Mouse (Mus musculus) kidney, embryonic 15.5 days (tissue): Measurements from ENCODE around the gene Rhbdl1. TPM values are rescaled to one million over a fixed set of nuclear protein-coding genes. Genes with fewer than 3 reads are reported as not detected.

Experiments
- ATAC-seq: fragments of 200-750 bp; cut with Nextera tagmentation; replicated peaks from 2 replicates; pipeline ENCODE4 v1.8.0; 2017; ENCODE audit warnings: moderate TSS enrichment; ENCODE audit not compliant: low FRiP score
- H3K27ac ChIP-seq: fragments of 300-500 bp; sonication (generic); 2 replicates; pipeline ENCODE4 v1.5.1; 2015; ENCODE audit warnings: mild to moderate bottlenecking, inconsistent platforms
- H3K27me3 ChIP-seq: fragments of 300-500 bp; sonication (generic); 2 replicates; pipeline ENCODE4 v1.6.1; 2015; ENCODE audit warnings: inconsistent platforms
- H3K36me3 ChIP-seq: fragments of 300-500 bp; sonication (generic); 2 replicates; pipeline ENCODE4 v1.6.1; 2015; ENCODE audit warnings: inconsistent platforms
- H3K4me1 ChIP-seq: fragments of 300-500 bp; sonication (generic); 2 replicates; pipeline ENCODE4 v1.6.1; 2015; ENCODE audit warnings: inconsistent platforms
- H3K4me2 ChIP-seq: fragments of 300-500 bp; sonication (generic); 2 replicates; pipeline ENCODE4 v1.6.1; 2015; ENCODE audit warnings: moderate library complexity, mild to moderate bottlenecking, inconsistent platforms
- H3K4me3 ChIP-seq: fragments of 300-500 bp; sonication (generic); replicated peaks from 2 replicates; pipeline ENCODE4 v1.5.1; 2015; ENCODE audit warnings: mild to moderate bottlenecking, inconsistent platforms
- H3K9ac ChIP-seq: fragments of 300-500 bp; sonication (generic); 2 replicates; pipeline ENCODE4 v1.6.1; 2015; ENCODE audit warnings: mild to moderate bottlenecking, inconsistent platforms
- H3K9me3 ChIP-seq: fragments of 300-500 bp; sonication (generic); replicated peaks from 2 replicates; pipeline ENCODE4 v1.6.1; 2016; ENCODE audit warnings: inconsistent platforms
- WGBS: fragments of 180-500 bp; shearing (Covaris S2); methylation state at CpG from one replicate; pipeline ENCODE4 v1.1.7; 2015; ENCODE audit warnings: mixed read lengths; 5-methylcytosine and 5-hydroxymethylcytosine counted together
- polyA plus RNA-seq: library from polyadenylated mRNA; unstranded; fragments of >200 nt; fragmentation: Nextera tagmentation; extraction: Ambion mirVana; gene quantifications from 2 replicates; pipeline ENCODE4 v1.2.1, GENCODE M21; 2015

The Rhbdl1 gene
- polyA plus RNA-seq, 1 experiment from 2014 or later = 3.8 TPM

DNA sequence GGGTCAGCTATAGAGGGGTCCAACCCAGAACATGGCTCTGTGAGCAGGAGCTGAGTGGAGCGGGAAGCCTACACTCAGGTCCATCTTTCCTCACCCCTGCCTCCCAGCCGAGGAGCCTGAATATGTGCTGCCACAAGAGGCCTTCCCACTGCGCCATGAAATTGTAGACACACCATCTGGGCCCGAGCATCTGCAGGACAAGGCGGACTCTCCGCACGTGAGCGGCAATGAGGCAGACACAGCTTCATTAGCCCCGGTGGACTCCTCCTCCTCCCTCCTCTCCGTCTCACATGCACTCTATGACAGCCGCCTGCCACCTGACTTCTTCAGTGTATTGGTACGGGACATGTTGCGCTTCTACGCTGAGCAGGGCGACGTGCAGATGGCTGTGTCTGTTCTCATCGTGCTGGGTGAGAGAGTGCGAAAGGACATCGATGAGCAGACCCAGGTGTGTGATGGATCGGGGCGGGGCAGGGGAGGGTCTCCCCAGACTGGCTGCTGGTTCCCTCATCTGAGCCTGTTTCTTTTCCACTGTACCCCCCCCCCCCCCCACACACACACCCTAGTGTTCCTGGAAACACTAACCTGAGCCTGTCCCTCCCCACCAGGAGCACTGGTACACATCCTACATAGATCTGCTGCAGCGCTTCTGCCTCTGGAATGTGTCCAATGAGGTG lies 9.4 kb downstream of the Rhbdl1 start:
- Histone ChIP-seq H3K36me3 (peaks cover 50% of the 10 kb centered on the region), H3K27me3 (0 out of 2 replicates have a peak, but pooled peaks cover under 1% of the 10 kb centered on the region), H3K9ac (no peak overlapping the region), H3K27ac (peak overlapping the region; percentile 95; the same call in 1 of the 2 replicates), H3K4me2 (peak overlapping the region; percentile 95), H3K4me1 (peaks cover 69% of the 10 kb centered on the region), H3K4me3 (no peak overlapping the region), H3K9me3 (no peaks in the 10 kb centered on the region)
- ATAC-seq = no peak
- WGBS = 90% methylated on average over 22 of the region's 22 CpGs

DNA sequence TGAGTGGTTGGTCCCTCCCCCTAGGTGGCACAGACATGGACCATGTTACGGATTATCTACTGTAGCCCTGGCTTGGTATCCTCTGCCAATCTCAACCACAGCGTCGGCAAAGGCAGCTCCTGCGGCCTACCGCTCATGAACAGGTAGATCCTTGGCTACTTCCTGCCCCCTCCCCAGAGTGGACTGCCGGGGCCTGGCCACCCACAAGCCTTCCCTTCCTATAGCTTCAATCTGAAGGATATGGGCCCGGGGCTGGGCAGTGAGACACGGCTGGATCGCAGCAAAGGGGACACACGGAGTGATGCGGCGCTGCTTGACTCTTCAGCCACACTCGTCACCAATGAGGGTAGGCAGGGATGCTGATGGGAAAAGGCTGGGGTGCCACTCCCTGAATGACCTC lies 10.1 kb downstream of the Rhbdl1 start:
- Histone ChIP-seq H3K9ac (no peak overlapping the region), H3K36me3 (peaks cover 50% of the 10 kb centered on the region), H3K4me3 (no peak overlapping the region), H3K4me2 (no peak overlapping the region), H3K27me3 (peaks cover 7% of the 10 kb centered on the region), H3K27ac (no peak overlapping the region), H3K9me3 (no peaks in the 10 kb centered on the region), H3K4me1 (peaks cover 67% of the 10 kb centered on the region)
- no peak for ATAC-seq
- WGBS = 92% methylated on average over 13 of the region's 13 CpGs

DNA sequence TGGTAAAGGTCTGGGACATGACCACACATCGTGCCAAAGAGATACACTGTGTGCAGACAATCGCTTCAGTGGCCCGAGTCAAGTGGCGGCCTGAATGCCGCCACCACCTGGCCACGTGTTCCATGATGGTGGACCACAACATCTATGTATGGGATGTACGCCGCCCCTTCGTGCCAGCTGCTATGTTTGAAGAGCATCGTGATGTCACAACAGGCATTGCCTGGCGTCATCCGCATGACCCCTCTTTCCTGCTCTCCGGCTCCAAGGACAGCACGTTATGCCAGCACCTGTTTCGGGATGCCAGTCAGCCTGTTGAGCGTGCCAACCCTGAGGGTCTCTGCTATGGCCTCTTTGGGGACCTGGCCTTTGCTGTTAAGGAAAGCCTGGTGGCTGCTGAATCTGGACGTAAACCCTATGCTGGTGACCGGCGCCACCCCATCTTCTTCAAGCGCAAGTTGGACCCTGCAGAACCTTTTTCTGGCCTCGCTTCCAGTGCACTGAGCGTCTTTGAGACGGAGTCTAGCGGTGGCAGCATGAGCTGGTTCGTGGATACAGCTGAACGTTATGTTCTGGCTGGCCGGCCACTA lies 11.0 kb downstream of the Rhbdl1 start:
- 93% methylated on average over 27 of the region's 27 CpGs for WGBS
- Histone ChIP-seq H3K4me1 (peaks cover 57% of the 10 kb centered on the region), H3K4me3 (no peak overlapping the region), H3K4me2 (no peak overlapping the region), H3K9ac (no peak overlapping the region), H3K36me3 (peaks cover 41% of the 10 kb centered on the region), H3K9me3 (no peaks in the 10 kb centered on the region), H3K27me3 (peaks cover 16% of the 10 kb centered on the region), H3K27ac (no peak overlapping the region)
- no peak for ATAC-seq

DNA sequence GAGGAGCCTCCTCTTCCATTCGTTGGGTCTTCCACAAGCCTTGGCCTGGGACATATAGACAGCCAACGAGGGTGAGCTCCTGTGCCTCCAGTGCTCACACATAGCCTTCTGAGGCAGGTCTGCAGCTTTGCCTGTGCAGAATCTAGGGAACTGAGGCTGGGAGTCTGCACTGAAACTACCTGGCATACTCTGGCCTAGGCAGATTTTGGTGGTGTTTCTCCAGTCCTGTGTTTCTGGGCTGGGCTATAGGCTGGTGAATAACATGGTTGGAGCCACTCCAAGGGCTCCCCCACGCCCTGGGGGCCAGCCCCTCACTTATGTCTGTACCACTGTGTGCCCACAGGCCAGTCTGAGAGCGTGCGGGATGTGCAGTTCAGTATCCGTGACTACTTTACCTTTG lies 11.8 kb downstream of the Rhbdl1 start:
- no peak overlapping the region for H3K9ac ChIP-seq
- peaks cover 50% of the 10 kb centered on the region for H3K4me1 ChIP-seq
- no peak overlapping the region for H3K27ac ChIP-seq
- peaks cover 34% of the 10 kb centered on the region for H3K36me3 ChIP-seq
- H3K4me2 ChIP-seq = peak overlapping the region; percentile 95
- no peaks in the 10 kb centered on the region for H3K9me3 ChIP-seq
- peaks cover 24% of the 10 kb centered on the region for H3K27me3 ChIP-seq
- no peak overlapping the region for H3K4me3 ChIP-seq
- WGBS = 92% methylated on average over 6 of the region's 6 CpGs
- ATAC-seq = no peak

DNA sequence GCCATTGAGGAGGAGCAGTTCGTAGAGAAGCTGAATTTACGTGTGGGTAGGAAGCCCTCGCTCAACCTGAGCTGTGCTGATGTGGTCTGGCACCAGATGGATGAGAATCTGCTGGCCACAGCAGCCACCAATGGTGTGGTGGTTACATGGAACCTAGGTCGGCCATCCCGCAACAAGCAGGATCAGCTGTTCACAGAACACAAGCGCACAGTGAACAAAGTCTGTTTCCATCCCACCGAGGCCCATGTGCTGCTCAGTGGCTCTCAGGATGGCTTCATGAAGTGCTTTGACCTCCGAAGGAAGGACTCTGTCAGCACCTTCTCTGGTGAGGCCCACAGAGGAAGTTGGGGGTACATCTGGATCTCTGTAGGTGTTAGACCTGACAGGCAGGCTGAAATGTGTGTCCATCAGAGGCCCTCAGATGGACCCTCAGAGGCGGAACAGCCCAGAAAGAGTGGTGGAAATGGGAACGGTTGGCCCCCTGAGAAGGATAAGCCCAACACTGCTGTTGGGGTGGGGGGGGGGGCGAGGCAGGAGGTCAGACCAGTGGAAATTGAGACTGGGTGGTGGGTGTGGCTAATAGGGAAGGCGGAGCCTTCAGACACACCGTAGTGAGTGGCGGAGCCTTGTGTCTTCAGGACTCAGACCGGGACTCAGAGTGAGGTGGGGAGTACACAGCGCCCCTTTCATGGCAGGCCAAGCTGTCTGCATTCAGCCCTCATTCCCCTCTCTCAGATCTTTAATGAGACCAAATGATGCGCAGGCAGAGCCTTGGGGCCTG lies 12.5 kb downstream of the Rhbdl1 start:
- peak overlapping the region; percentile 95 for H3K4me2 ChIP-seq
- peaks cover 44% of the 10 kb centered on the region for H3K4me1 ChIP-seq
- H3K27ac ChIP-seq = no peak overlapping the region
- H3K36me3 ChIP-seq = peaks cover 28% of the 10 kb centered on the region
- H3K9ac ChIP-seq = peak overlapping the region; percentile 83
- no peaks in the 10 kb centered on the region for H3K9me3 ChIP-seq
- ATAC-seq = no peak
- H3K4me3 ChIP-seq = peak overlapping the region; percentile 76
- peaks cover 31% of the 10 kb centered on the region for H3K27me3 ChIP-seq
- 70% methylated on average over 17 of the region's 17 CpGs for WGBS

DNA sequence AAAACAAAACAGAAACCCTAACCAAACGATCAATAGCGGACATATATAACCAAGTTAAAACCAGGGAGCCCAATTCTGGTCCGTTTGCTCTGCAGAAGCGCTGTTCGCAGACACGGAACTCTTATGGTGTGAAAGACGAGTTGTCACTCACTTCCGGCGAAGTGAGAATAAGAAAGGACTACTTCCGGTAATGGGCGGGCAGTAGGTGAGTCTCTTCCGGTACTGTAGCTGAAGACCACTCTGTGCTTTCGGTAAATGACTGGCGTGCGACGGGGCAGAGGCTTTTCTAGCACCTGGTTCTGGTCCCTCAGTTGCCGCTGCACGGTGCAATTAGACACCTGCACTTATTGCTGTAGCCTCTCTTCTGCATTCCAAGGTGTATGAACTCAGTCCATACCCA lies 13.6 kb downstream of the Rhbdl1 start, which contains the start of gene Wdr24:
TSS of gene Wdr24 (plus strand) at position 176 of the 400 bp plus-strand sequence.
- peaks cover 28% of the 10 kb centered on the region for H3K36me3 ChIP-seq
- H3K4me1 ChIP-seq = peaks cover 44% of the 10 kb centered on the region
- peak; percentile 53 for ATAC-seq
- 1% methylated on average over 18 of the region's 18 CpGs for WGBS
- H3K27me3 ChIP-seq = peaks cover 42% of the 10 kb centered on the region
- peak within 1 kb of the TSS; percentile 95 for H3K4me2 ChIP-seq
- peak within 1 kb of the TSS; percentile 83 for H3K9ac ChIP-seq
- H3K27ac ChIP-seq = peak within 1 kb of the TSS; percentile 75
- H3K9me3 ChIP-seq = no peaks in the 10 kb centered on the region
- peak within 1 kb of the TSS; percentile 76 for H3K4me3 ChIP-seq

DNA sequence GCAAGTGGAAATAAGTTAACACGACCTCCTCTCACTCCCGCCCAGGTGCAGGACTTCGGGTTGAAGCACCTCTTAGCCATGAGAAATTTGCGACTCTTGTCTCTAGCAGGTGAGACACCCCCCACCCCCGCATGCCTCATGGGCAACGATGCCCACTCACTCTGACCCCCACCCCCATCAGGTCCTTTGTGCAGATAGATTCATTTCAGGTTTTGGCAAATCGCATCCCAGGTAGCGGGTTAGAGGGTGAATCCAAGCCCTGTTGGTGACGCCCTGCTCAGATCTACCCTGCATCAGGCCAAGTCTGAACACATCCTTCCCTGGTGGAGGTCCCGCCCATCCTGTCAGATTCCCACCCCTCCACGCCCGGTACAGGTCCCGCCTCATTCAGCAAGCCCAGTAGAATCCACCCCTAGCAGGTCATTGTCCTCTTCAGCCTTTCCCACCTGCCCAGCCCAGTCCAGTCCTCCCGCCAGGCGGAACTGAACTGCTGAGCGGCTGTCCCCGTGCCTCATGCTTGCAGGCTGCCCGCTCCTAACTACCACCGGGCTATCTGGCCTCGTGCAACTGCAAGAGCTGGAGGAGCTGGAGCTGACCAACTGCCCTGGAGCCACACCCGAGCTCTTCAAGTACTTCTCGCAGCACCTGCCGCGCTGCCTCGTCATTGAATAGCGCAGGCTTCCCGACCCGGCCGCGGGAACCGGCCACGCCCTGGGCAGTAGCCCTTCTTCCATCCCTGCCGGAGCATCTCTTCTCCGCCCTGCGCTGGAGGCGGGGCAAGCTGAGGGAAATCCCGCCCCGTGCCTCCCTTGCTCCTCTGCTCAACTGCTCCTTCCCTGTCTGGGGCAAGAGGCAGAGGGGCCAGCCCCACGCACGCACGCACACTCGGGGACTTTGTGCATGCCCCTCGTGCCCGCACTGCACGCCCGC lies 18.0 kb downstream of the Rhbdl1 start:
- H3K9me3 ChIP-seq = no peaks in the 10 kb centered on the region
- WGBS = 6% methylated on average over 45 of the region's 46 CpGs
- H3K4me2 ChIP-seq = peak overlapping the region; percentile 46
- H3K27ac ChIP-seq = no peak overlapping the region
- peaks cover 73% of the 10 kb centered on the region for H3K27me3 ChIP-seq
- H3K4me1 ChIP-seq = peaks cover 12% of the 10 kb centered on the region
- H3K9ac ChIP-seq = no peak overlapping the region
- ATAC-seq = 0 out of 2 replicates have a peak, but pooled peaks have one; percentile 22
- no peaks in the 10 kb centered on the region for H3K36me3 ChIP-seq
- peak overlapping the region; percentile 21 for H3K4me3 ChIP-seq

DNA sequence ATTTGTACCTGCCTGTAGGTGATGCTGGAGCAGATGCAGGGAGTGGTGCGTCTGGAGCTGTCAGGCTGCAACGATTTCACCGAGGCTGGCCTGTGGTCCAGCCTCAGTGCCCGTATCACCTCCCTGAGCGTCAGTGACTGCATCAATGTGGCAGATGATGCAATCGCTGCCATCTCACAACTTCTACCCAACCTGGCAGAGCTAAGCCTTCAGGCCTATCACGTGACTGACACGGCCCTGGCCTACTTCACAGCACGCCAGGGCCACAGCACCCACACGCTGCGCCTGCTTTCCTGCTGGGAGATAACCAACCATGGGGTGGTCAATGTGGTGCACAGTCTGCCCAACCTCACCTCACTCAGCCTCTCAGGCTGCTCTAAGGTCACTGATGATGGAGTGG lies 19.4 kb downstream of the Rhbdl1 start:
- Histone ChIP-seq H3K27ac (no peak overlapping the region), H3K9me3 (no peaks in the 10 kb centered on the region), H3K9ac (no peak overlapping the region), H3K4me1 (peaks cover 14% of the 10 kb centered on the region), H3K36me3 (no peaks in the 10 kb centered on the region), H3K27me3 (peaks cover 81% of the 10 kb centered on the region), H3K4me2 (no peak overlapping the region), H3K4me3 (no peak overlapping the region)
- WGBS = 84% methylated on average over 11 of the region's 11 CpGs
- ATAC-seq = no peak

DNA sequence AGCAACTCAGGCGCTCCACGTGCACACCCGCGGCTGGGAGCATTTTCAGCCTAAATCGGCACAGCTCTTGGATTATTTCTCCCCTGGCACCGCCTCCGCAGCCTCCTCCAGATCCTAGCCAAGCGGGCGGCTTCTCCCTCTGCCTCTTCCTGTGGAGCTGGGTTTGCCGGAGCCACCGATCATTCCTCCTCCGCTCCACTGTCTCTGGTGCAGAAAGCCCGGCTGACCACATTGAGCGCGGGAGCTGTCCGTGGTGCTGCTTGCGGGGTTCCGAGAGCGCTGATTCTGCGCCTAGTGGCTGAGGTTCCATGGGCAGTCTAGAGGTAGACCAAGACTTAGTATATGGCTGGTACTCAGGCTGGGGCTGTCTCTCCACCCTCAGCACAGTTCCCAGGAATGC lies 23.6 kb downstream of the Rhbdl1 start:
- ATAC-seq = peak; percentile 47
- Histone ChIP-seq H3K9ac (no peak overlapping the region), H3K4me3 (no peak overlapping the region), H3K4me2 (peak overlapping the region; percentile 24), H3K27me3 (peaks cover 81% of the 10 kb centered on the region), H3K9me3 (no peaks in the 10 kb centered on the region), H3K4me1 (peaks cover 19% of the 10 kb centered on the region), H3K27ac (no peak overlapping the region), H3K36me3 (no peaks in the 10 kb centered on the region)
- under 1% methylated on average over 20 of the region's 20 CpGs for WGBS

DNA sequence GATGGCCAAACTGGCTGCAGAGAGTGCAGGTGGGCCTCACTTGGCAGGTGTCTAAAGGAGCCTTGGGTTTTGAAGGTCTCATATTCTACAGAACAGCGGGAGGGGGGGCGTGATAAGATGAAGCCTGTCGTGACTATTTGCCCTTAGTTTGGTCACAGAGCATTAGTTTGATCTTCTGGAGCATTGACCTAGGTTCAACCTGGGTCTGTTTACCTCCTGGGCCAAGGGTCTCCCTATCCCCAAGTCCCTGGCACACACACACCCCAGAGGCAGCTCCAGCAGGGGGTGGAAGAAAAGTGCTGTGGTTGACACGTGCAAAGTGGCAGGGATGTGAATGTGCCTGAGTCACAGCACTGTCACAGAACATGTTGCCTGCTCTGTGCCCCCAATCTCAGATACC lies 26.2 kb downstream of the Rhbdl1 start:
- Histone ChIP-seq H3K9me3 (no peaks in the 10 kb centered on the region), H3K27ac (no peak overlapping the region), H3K4me2 (no peak overlapping the region), H3K36me3 (no peaks in the 10 kb centered on the region), H3K27me3 (peaks cover 69% of the 10 kb centered on the region), H3K4me1 (peaks cover 24% of the 10 kb centered on the region), H3K4me3 (no peak overlapping the region), H3K9ac (no peak overlapping the region)
- ATAC-seq = no peak
- WGBS = 71% methylated on average over 4 of the region's 4 CpGs

DNA sequence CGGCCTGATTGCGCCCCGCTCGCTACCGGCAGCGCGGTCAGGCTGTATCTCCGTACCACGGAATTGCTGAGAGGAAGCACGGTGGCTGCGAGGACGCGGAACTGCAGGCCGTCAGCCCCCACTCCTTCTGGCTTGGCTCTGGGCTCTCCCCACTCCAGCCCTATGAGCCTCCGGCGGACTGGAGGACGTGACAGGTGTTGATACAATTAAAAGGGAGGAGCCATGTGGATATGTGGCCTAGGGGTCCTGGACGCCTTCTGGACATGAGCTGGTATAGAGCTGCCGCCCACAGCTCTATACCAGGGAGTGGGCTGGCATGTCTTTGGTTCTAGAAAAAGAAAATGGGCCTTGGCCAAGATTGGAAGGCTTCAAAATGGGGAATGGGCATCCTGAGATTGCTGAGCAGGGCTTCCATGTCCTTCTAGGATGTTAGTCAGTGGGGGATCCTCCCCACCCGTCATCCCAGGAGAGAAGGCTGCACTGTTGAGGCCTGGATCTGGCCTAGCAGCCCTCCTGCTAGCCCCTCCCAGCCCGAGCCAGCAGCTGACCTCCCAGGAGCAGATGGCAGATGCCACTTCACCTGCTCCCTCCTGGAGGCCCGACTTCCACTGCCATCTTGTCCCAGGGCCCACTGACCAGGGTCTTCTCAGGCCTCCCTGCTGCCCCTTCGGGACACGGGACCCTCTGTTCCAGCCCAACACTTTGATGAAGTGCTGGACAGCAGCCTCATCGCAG lies 27.3 kb downstream of the Rhbdl1 start:
- no peaks in the 10 kb centered on the region for H3K36me3 ChIP-seq
- peaks cover 24% of the 10 kb centered on the region for H3K4me1 ChIP-seq
- H3K27ac ChIP-seq = no peak overlapping the region
- H3K27me3 ChIP-seq = peaks cover 73% of the 10 kb centered on the region
- H3K9me3 ChIP-seq = no peaks in the 10 kb centered on the region
- ATAC-seq = peak; percentile 27
- H3K4me2 ChIP-seq = peak overlapping the region; percentile 99
- 12% methylated on average over 25 of the region's 25 CpGs for whole genome bisulfite sequencing
- H3K4me3 ChIP-seq = peak overlapping the region; percentile 73
- H3K9ac ChIP-seq = peak overlapping the region; percentile 48
